In the genomic region with DNA sequence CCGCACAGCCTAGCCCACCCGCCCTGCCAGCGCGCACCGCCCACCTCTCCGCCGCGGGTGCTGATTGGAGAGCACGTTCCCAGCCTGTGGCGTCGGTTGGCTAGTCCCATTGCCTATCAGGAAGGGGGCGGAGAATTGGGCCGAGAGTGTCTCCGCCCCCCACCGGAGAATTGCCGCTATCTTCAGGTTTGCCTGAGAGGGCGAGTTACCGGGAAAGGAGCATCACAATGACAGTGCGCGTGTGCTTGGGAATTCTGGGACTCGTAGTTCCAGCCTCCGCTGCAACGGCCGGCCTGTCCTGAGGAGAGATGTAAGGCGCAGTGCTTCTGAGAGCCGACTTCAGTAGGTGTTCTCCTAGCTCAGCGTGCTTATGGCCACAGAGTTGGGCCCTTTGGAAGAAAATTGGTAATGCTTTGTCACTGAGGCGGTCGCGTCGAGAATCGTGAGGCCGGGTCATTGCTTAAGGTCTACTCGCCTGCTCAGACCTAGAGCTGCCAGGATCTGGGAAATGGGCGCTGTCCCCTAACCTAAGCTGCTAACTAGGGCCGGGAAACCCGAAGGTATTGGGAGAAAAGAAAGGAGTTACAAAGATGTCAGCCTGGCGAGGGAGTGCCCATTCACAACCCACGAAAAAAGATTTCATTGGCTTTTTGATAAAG, we compare ENCODE assay signal across 8 mouse cellular contexts. TPM values are rescaled to one million over a fixed set of nuclear protein-coding genes. Genes with fewer than 3 reads are reported as not detected.
DNase-seq lines count a peak whose midpoint lies in the region; ATAC-seq lines count a peak whose summit lies in the region.

TSS of gene Ttbk2 (minus strand) at position 181 of the 659 bp plus-strand sequence.

- H3K4me1 ChIP-seq in hindbrain, embryonic 12.5 days: peaks cover 7% of the 10 kb centered on the region; the same call in 1 of the 2 replicates

- no peaks in the 10 kb centered on the region for H3K9me3 ChIP-seq in hindbrain, embryonic 12.5 days (replicated peaks)

- WGBS in hindbrain, embryonic 12.5 days: under 1% methylated on average over 39 of the region's 39 CpGs

- peak within 1 kb of the TSS; percentile 70 for H3K4me2 ChIP-seq in hindbrain, embryonic 12.5 days (replicated peaks)

- peak within 1 kb of the TSS; percentile 88 for H3K9ac ChIP-seq in hindbrain, embryonic 12.5 days

- peak within 1 kb of the TSS; percentile 91 for H3K27ac ChIP-seq in hindbrain, embryonic 12.5 days

- peak; percentile 100 for ATAC-seq in hindbrain, embryonic 12.5 days (ENCODE audit: low FRiP score)

- peak within 1 kb of the TSS; percentile 88 for H3K4me3 ChIP-seq in hindbrain, embryonic 12.5 days

- H3K36me3 ChIP-seq in hindbrain, embryonic 12.5 days: no peaks in the 10 kb centered on the region

- H3K27me3 ChIP-seq in hindbrain, embryonic 12.5 days: no peaks in the 10 kb centered on the region

- peak; percentile 99 for DNase-seq in NIH3T3 (ENCODE audit: low read depth)
- peak; percentile 99 for DNase-seq in cerebellum, postnatal 10 days
- peak; percentile 94 to 97 for DNase-seq in frontal cortex, postnatal 10 days (ENCODE audit: low spot score in 2 of 2)
- DNase-seq in layer of hippocampus, postnatal 14 days (ENCODE audit: low spot score in 2 of 2): peak; percentile 99
- peak; percentile 98 for DNase-seq in lung, postnatal 14 days
- DNase-seq in retina, adult 2 months (ENCODE audit: low read depth, low spot score): peak; percentile 98
- DNase-seq in thymus, postnatal 36 days: peak; percentile 96 to 98

RNA-seq across cellular contexts. Expression of gene Ttbk2, which starts in this region (rescaled TPM):
- 14.0 and 15.2 TPM in 2 replicates for polyA plus RNA-seq in hindbrain, embryonic 12.5 days (2016; fragmentation: Nextera tagmentation; extraction: Ambion mirVana)
- 10 to 100 TPM; 55.3 to 59.8 TPM for total RNA-seq in layer of hippocampus, postnatal 14 days (2021)

Comparison
In these comparisons a context has a peak if more than half of its experiments do, and no peak if none do; other contexts are left out.
1. Peak in every context shown above with its lines: DNase-seq, ATAC-seq, H3K4me3 ChIP-seq and H3K27ac ChIP-seq.